Mouse (Mus musculus) stomach, postnatal 0 days (tissue): ENCODE data around the gene Foxn3. TPM values are rescaled to one million over a fixed set of nuclear protein-coding genes. Genes with fewer than 3 reads are reported as not detected.
A peak's percentile ranks its signal among the peaks of the same experiment; 100 is the strongest.

ENCODE experiments used
- ATAC-seq: fragments of 200-750 bp; cut with Nextera tagmentation; 2 replicates; pipeline ENCODE4 v1.8.0; 2017; ENCODE audit not compliant: low FRiP score, low TSS enrichment
- DNase-seq: peaks from one replicate; pipeline ENCODE4 v3.0.0-alpha.2; 2016; ENCODE audit warnings: low spot score
- H3K27ac ChIP-seq: fragments of 300-500 bp; sonication (generic); replicated peaks from 2 replicates; pipeline ENCODE4 v1.5.1; 2014; ENCODE audit warnings: mild to moderate bottlenecking, control low read depth
- H3K27me3 ChIP-seq: fragments of 300-500 bp; sonication (generic); 2 replicates; pipeline ENCODE4 v1.6.1; 2014; ENCODE audit warnings: low read length; ENCODE audit not compliant: control insufficient read depth, insufficient read depth
- H3K36me3 ChIP-seq: fragments of 300-500 bp; sonication (generic); 2 replicates; pipeline ENCODE4 v1.6.1; 2014; ENCODE audit warnings: low read length, mixed read lengths; ENCODE audit not compliant: control insufficient read depth, insufficient read depth
- H3K4me1 ChIP-seq: fragments of 300-500 bp; sonication (generic); replicated peaks from 2 replicates; pipeline ENCODE4 v1.6.1; 2014; ENCODE audit warnings: antibody characterized with exemption; ENCODE audit not compliant: control insufficient read depth, insufficient read depth
- H3K4me2 ChIP-seq: fragments of 300-500 bp; sonication (generic); replicated peaks from 2 replicates; pipeline ENCODE4 v1.6.1; 2014; ENCODE audit warnings: low read depth, mild to moderate bottlenecking, control low read depth, moderate library complexity
- H3K4me3 ChIP-seq: fragments of 300-500 bp; sonication (generic); 2 replicates; pipeline ENCODE4 v1.5.1; 2014; ENCODE audit warnings: low read depth, low read length, control low read depth
- H3K9ac ChIP-seq: fragments of 300-500 bp; sonication (generic); 2 replicates; pipeline ENCODE4 v1.6.1; 2014; ENCODE audit warnings: mild to moderate bottlenecking, low read length, control low read depth, mixed read lengths
- H3K9me3 ChIP-seq: fragments of 300-500 bp; sonication (generic); 2 replicates; pipeline ENCODE4 v1.6.1; 2016; ENCODE audit warnings: low read length; ENCODE audit not compliant: control insufficient read depth
- CTCF ChIP-seq: IDR thresholded peaks from 2 replicates; pipeline ENCODE4 v1.5.1; 2016; ENCODE audit warnings: antibody characterized with exemption, low read depth, mild to moderate bottlenecking, moderate library complexity
- EP300 ChIP-seq: optimal IDR thresholded peaks from 2 replicates; pipeline ENCODE3; 2016; ENCODE audit warnings: antibody characterized with exemption
- WGBS: fragments of 180-500 bp; shearing (Covaris S2); extraction: QIAGEN DNeasy Blood & Tissue Kit; methylation state at CpG from one replicate; pipeline ENCODE4 v1.1.7; 2014; 5-methylcytosine and 5-hydroxymethylcytosine counted together
- polyA plus RNA-seq: library from polyadenylated mRNA; unstranded; fragments of >200 nt; fragmentation: Nextera tagmentation; extraction: Ambion mirVana; gene quantifications from 2 replicates; pipeline ENCODE4 v1.2.1, GENCODE M21; 2015

Foxn3 gene
- polyA plus RNA-seq, 1 experiment from 2014 or later, result 40.1 TPM

- Histone ChIP-seq H3K4me2 (no peak overlapping the region), H3K4me1 (peaks cover 6% of the 10 kb centered on the region; the same call in 1 of the 2 replicates), H3K9ac (no peak overlapping the region), H3K4me3 (no peak overlapping the region), H3K36me3 (no peaks in the 10 kb centered on the region), H3K9me3 (no peaks in the 10 kb centered on the region), H3K27me3 (no peaks in the 10 kb centered on the region), H3K27ac (no peak overlapping the region)
- no peak for ATAC-seq
- no peak for TF ChIP-seq CTCF
- no peak for TF ChIP-seq EP300
- DNase-seq, result no peak
- WGBS, result 73% methylated on average over 2 of the region's 2 CpGs
Observed at GRCm38 (mm10) chr12:99297792-99298191, 265.6 kb downstream of the Foxn3 start.

- no peaks in the 10 kb centered on the region for H3K9me3 ChIP-seq
- 49% methylated on average over 7 of the region's 7 CpGs for WGBS
- DNase-seq (no peak), ATAC-seq (no peak)
- H3K9ac ChIP-seq, result no peak overlapping the region
- peak overlapping the region; percentile 35; the same call in 1 of the 2 replicates for H3K27ac ChIP-seq
- no peaks in the 10 kb centered on the region for H3K27me3 ChIP-seq
- H3K36me3 ChIP-seq, result 0 out of 2 replicates have a peak, but pooled peaks cover 3% of the 10 kb centered on the region
- no peak overlapping the region for H3K4me2 ChIP-seq
- peaks cover 2% of the 10 kb centered on the region; the same call in 1 of the 2 replicates for H3K4me1 ChIP-seq
- no peak overlapping the region for H3K4me3 ChIP-seq
- no peak for TF ChIP-seq CTCF
- no peak for TF ChIP-seq EP300
Observed at GRCm38 (mm10) chr12:99293532-99293931, 269.9 kb downstream of the Foxn3 start.

GRCm38 (mm10) chr12:99292152-99292551, 271.2 kb downstream of the Foxn3 start:
- Histone ChIP-seq H3K36me3 (0 out of 2 replicates have a peak, but pooled peaks cover 3% of the 10 kb centered on the region), H3K27ac (no peak overlapping the region), H3K9ac (no peak overlapping the region), H3K9me3 (no peaks in the 10 kb centered on the region), H3K4me3 (no peak overlapping the region), H3K4me2 (no peak overlapping the region), H3K27me3 (no peaks in the 10 kb centered on the region), H3K4me1 (peaks cover 2% of the 10 kb centered on the region; the same call in 1 of the 2 replicates)
- 67% methylated on average over 6 of the region's 6 CpGs for WGBS
- ATAC-seq (no peak), DNase-seq (no peak)
- TF ChIP-seq EP300, result no peak
- no peak for TF ChIP-seq CTCF

GRCm38 (mm10) chr12:99287081-99287480, 276.3 kb downstream of the Foxn3 start:
- Histone ChIP-seq H3K27ac (peak overlapping the region; percentile 58; the same call in 1 of the 2 replicates), H3K36me3 (0 out of 2 replicates have a peak, but pooled peaks cover 3% of the 10 kb centered on the region), H3K9ac (no peak overlapping the region), H3K9me3 (no peaks in the 10 kb centered on the region), H3K27me3 (no peaks in the 10 kb centered on the region), H3K4me2 (no peak overlapping the region), H3K4me3 (no peak overlapping the region), H3K4me1 (peaks cover 13% of the 10 kb centered on the region)
- ATAC-seq, result no peak
- WGBS, result 60% methylated on average over 5 of the region's 5 CpGs
- DNase-seq, result no peak
- TF ChIP-seq CTCF, result no peak
- TF ChIP-seq EP300, result no peak

- Histone ChIP-seq H3K27me3 (no peaks in the 10 kb centered on the region), H3K9me3 (no peaks in the 10 kb centered on the region), H3K36me3 (0 out of 2 replicates have a peak, but pooled peaks cover 3% of the 10 kb centered on the region), H3K4me3 (no peak overlapping the region), H3K4me2 (no peak overlapping the region), H3K4me1 (peaks cover 13% of the 10 kb centered on the region), H3K27ac (peak overlapping the region; percentile 58), H3K9ac (no peak overlapping the region)
- 79% methylated on average over 6 of the region's 6 CpGs for WGBS
- ATAC-seq (no peak), DNase-seq (no peak)
- TF ChIP-seq EP300, result no peak
- no peak for TF ChIP-seq CTCF
Observed at GRCm38 (mm10) chr12:99286662-99287061, 276.7 kb downstream of the Foxn3 start.

GRCm38 (mm10) chr12:99285656-99286055, 277.7 kb downstream of the Foxn3 start:
- 75% methylated on average over 8 of the region's 8 CpGs for WGBS
- Histone ChIP-seq H3K36me3 (no peaks in the 10 kb centered on the region), H3K27ac (no peak overlapping the region), H3K9me3 (no peaks in the 10 kb centered on the region), H3K4me2 (no peak overlapping the region), H3K27me3 (no peaks in the 10 kb centered on the region), H3K4me3 (no peak overlapping the region), H3K4me1 (peaks cover 13% of the 10 kb centered on the region), H3K9ac (no peak overlapping the region)
- TF ChIP-seq EP300 (no peak), CTCF (no peak)
- no peak for DNase-seq
- no peak for ATAC-seq
